Mouse (Mus musculus) stomach, postnatal 0 days (tissue): ENCODE data around the gene Supt3.

Experiments
- CTCF ChIP-seq: IDR thresholded peaks from 2 replicates; pipeline ENCODE4 v1.5.1; 2016; ENCODE audit warnings: antibody characterized with exemption, low read depth, mild to moderate bottlenecking, moderate library complexity
- EP300 ChIP-seq: optimal IDR thresholded peaks from 2 replicates; pipeline ENCODE3; 2016; ENCODE audit warnings: antibody characterized with exemption

GRCm38 (mm10) chr17:45003311-45003710 is 226.4 kb downstream of the Supt3 start:
- TF ChIP-seq CTCF (no peak), EP300 (no peak)
